8 mouse cellular contexts compared by ENCODE assay signal in genomic region chr10:120898357-120898756, GRCm38 (mm10). TPM values are rescaled to one million over a fixed set of nuclear protein-coding genes. Genes with fewer than 3 reads are reported as not detected.
DNase-seq lines count a peak whose midpoint lies in the region; ATAC-seq and TF ChIP-seq lines count a peak whose summit lies in the region.

No protein-coding gene starts in this region.

- H3K27ac ChIP-seq in cerebellum, adult 2 months (ENCODE audit: insufficient read depth, low read length) = no peak overlapping the region
- H3K27ac ChIP-seq in ES-E14 (ENCODE audit: insufficient read depth, low read depth, low read length, poor library complexity, severe bottlenecking) = no peak overlapping the region
- no peak overlapping the region for H3K27ac ChIP-seq in forebrain, embryonic 12.5 days
- H3K27ac ChIP-seq in hindbrain, embryonic 14.5 days = no peak overlapping the region
- peak overlapping the region; percentile 80 for H3K27ac ChIP-seq in lung, embryonic 15.5 days

- H3K9ac ChIP-seq in ES-E14 (ENCODE audit: insufficient read depth, low read depth, low read length, poor library complexity, severe bottlenecking) = peak overlapping the region; percentile 58
- peak overlapping the region; percentile 65 for H3K9ac ChIP-seq in forebrain, embryonic 12.5 days
- H3K9ac ChIP-seq in hindbrain, embryonic 14.5 days = peak overlapping the region; percentile 68
- peak overlapping the region; percentile 71 for H3K9ac ChIP-seq in lung, embryonic 15.5 days

- H3K9me3 ChIP-seq in ES-E14 (ENCODE audit: control insufficient read depth, insufficient read depth, low read depth, low read length) = no peaks in the 10 kb centered on the region
- no peaks in the 10 kb centered on the region for H3K9me3 ChIP-seq in forebrain, embryonic 12.5 days
- H3K9me3 ChIP-seq in hindbrain, embryonic 14.5 days (ENCODE audit: control insufficient read depth, low read length) = no peaks in the 10 kb centered on the region
- H3K9me3 ChIP-seq in lung, embryonic 15.5 days = no peaks in the 10 kb centered on the region

- ATAC-seq in forebrain, embryonic 12.5 days (ENCODE audit: low FRiP score) = peak; percentile 61
- peak; percentile 47; the same call in 1 of the 2 replicates for ATAC-seq in hindbrain, embryonic 14.5 days (ENCODE audit: low FRiP score)
- peak; percentile 11 for ATAC-seq in lung, embryonic 15.5 days (ENCODE audit: borderline replicate concordance, extremely low read depth, low FRiP score, low TSS enrichment)

- in situ Hi-C loops in ES-E14 (cut with MboI; ENCODE audit: low sequenced_read_pairs in 2 of 2, unreplicated experiment in 2 of 2) = no loop called here

- peak in 1 of 2 experiments; percentile 18 for DNase-seq in cerebellum, adult 2 months
- DNase-seq in cerebellum, adult 9-10 months = no peak
- DNase-seq in ES-E14 (ENCODE audit: low read depth, low spot score) = no peak
- DNase-seq in hindbrain, embryonic 14.5 days (ENCODE audit: low spot score) = no peak
- DNase-seq in right cerebral cortex, postnatal 25 days = no peak
- DNase-seq in left cerebral cortex, adult 11 months (ENCODE audit: low spot score) = no peak

- no peaks in the 10 kb centered on the region for H3K36me3 ChIP-seq in ES-E14 (ENCODE audit: control insufficient read depth, insufficient read depth, low read length, poor library complexity, severe bottlenecking)
- no peaks in the 10 kb centered on the region for H3K36me3 ChIP-seq in forebrain, embryonic 12.5 days (replicated peaks)
- no peaks in the 10 kb centered on the region for H3K36me3 ChIP-seq in hindbrain, embryonic 14.5 days (replicated peaks; ENCODE audit: control insufficient read depth, insufficient read depth)
- H3K36me3 ChIP-seq in lung, embryonic 15.5 days = no peaks in the 10 kb centered on the region

- H3K4me2 ChIP-seq in forebrain, embryonic 12.5 days = peak overlapping the region; percentile 95
- peak overlapping the region; percentile 94 for H3K4me2 ChIP-seq in hindbrain, embryonic 14.5 days (replicated peaks)
- H3K4me2 ChIP-seq in lung, embryonic 15.5 days = peak overlapping the region; percentile 89

- peak overlapping the region; percentile 63 for H3K4me3 ChIP-seq in cerebellum, adult 2 months (replicated peaks; ENCODE audit: insufficient read depth, low read depth, low read length)
- peak overlapping the region; percentile 75 to 86 for H3K4me3 ChIP-seq in ES-E14 (ENCODE audit: insufficient read depth in 1 of 2, low read depth in 1 of 2, low read length in 2 of 2, poor library complexity in 1 of 2, severe bottlenecking in 1 of 2)
- H3K4me3 ChIP-seq in forebrain, embryonic 12.5 days (replicated peaks) = peak overlapping the region; percentile 62
- H3K4me3 ChIP-seq in hindbrain, embryonic 14.5 days (replicated peaks; ENCODE audit: low read length) = peak overlapping the region; percentile 67
- peak overlapping the region; percentile 68 for H3K4me3 ChIP-seq in lung, embryonic 15.5 days

- TF ChIP-seq CTCF in cerebellum, adult 2 months (IDR thresholded peaks at IDR 0.05; ENCODE audit: borderline replicate concordance, insufficient read depth, low read depth, low read length) = no peak

- H3K4me1 ChIP-seq in cerebellum, adult 2 months (ENCODE audit: control insufficient read depth, insufficient read depth, low read length) = peaks cover 3% of the 10 kb centered on the region
- peaks cover 0 to 5% of the 10 kb centered on the region in 2 experiments; a peak in 1 of 4 replicates for H3K4me1 ChIP-seq in ES-E14 (ENCODE audit: control insufficient read depth in 2 of 2, insufficient read depth in 2 of 2, low read length in 2 of 2, poor library complexity in 1 of 2)
- peaks cover 10% of the 10 kb centered on the region for H3K4me1 ChIP-seq in forebrain, embryonic 12.5 days
- peaks cover 4% of the 10 kb centered on the region; the same call in 1 of the 2 replicates for H3K4me1 ChIP-seq in hindbrain, embryonic 14.5 days (replicated peaks; ENCODE audit: control insufficient read depth, insufficient read depth, low read length)
- peaks cover 63% of the 10 kb centered on the region for H3K4me1 ChIP-seq in lung, embryonic 15.5 days

- no peaks in the 10 kb centered on the region for H3K27me3 ChIP-seq in cerebellum, adult 2 months (ENCODE audit: control insufficient read depth, insufficient read depth, low read length)
- H3K27me3 ChIP-seq in forebrain, embryonic 12.5 days = peaks cover 38% of the 10 kb centered on the region
- 0 out of 2 replicates have a peak, but pooled peaks cover 10% of the 10 kb centered on the region for H3K27me3 ChIP-seq in hindbrain, embryonic 14.5 days (ENCODE audit: control insufficient read depth, insufficient read depth, low read length)
- H3K27me3 ChIP-seq in lung, embryonic 15.5 days = no peaks in the 10 kb centered on the region

- no peak for TF ChIP-seq POLR2A in cerebellum, adult 2 months (IDR thresholded peaks at IDR 0.05; ENCODE audit: borderline replicate concordance, insufficient read depth, low read length)

- WGBS in cerebellum, adult 2 months = under 1% methylated on average over 49 of the region's 49 CpGs
- WGBS in forebrain, embryonic 12.5 days = under 1% methylated on average over 43 of the region's 49 CpGs
- under 1% methylated on average over 43 of the region's 49 CpGs for WGBS in hindbrain, embryonic 14.5 days
- under 1% methylated on average over 40 of the region's 49 CpGs for whole genome bisulfite sequencing in lung, embryonic 15.5 days

TF ChIP-seq in ES-E14, 5 proteins besides CTCF, POLR2A, EP300 and RAD21:
- TF ChIP-seq MAFK (IDR thresholded peaks at IDR 0.05; ENCODE audit: insufficient read depth, low read depth, low read length) (no peak), ZC3H11A (IDR thresholded peaks at IDR 0.05; ENCODE audit: borderline replicate concordance, low read depth, low read length) (no peak), ZNF384 (IDR thresholded peaks at IDR 0.05; ENCODE audit: low read depth, low read length) (no peak), HCFC1 (IDR thresholded peaks at IDR 0.05; ENCODE audit: borderline replicate concordance, insufficient read depth, low read length) (no peak), CHD2 (IDR thresholded peaks at IDR 0.05; ENCODE audit: low read depth, low read length) (no peak)

RNA-seq across cellular contexts. Expression of gene Msrb3, which starts 0.5 kb away (rescaled TPM):
- polyA plus RNA-seq in cerebellum, adult 2 months (2012; rRNA removed) = 5.2 and 6.1 TPM in 2 replicates
- total RNA-seq in ES-E14 (2012; rRNA removed) = 3.4 and 5.7 TPM in 2 replicates
- polyA plus RNA-seq in forebrain, embryonic 12.5 days (2016; fragmentation: Nextera tagmentation; extraction: Ambion mirVana) = 7.0 and 11.4 TPM in 2 replicates
- 0.77 and 1.3 TPM in 2 replicates for polyA plus RNA-seq in hindbrain, embryonic 14.5 days (2014; fragmentation: Nextera tagmentation; extraction: Ambion mirVana)
- 15.3 and 15.8 TPM in 2 replicates for polyA plus RNA-seq in lung, embryonic 15.5 days (2015; fragmentation: Nextera tagmentation; extraction: Ambion mirVana)

Comparison
In these comparisons a context has a peak if more than half of its experiments do, and no peak if none do; other contexts are left out.
1. ATAC-seq: peak in every context shown above with its lines; median percentile 61 in forebrain, embryonic 12.5 days; 47 in hindbrain, embryonic 14.5 days; 11 in lung, embryonic 15.5 days.